Mouse (Mus musculus) midbrain, postnatal 0 days (tissue): ENCODE measurements around the gene Map6d1. TPM values are rescaled to one million over a fixed set of nuclear protein-coding genes. Genes with fewer than 3 reads are reported as not detected.

Experiments
- ATAC-seq: fragments of 200-750 bp; cut with Nextera tagmentation; 2 replicates; pipeline ENCODE4 v1.8.0; 2017; ENCODE audit warnings: moderate number of reproducible peaks, mild to moderate bottlenecking, moderate TSS enrichment, moderate library complexity; ENCODE audit not compliant: low FRiP score
- DNase-seq: peaks from one replicate; pipeline ENCODE4 v3.0.0-alpha.2; 2015; ENCODE audit warnings: low spot score
- H3K27ac ChIP-seq: fragments of 300-500 bp; sonication (generic); 2 replicates; pipeline ENCODE4 v1.5.1; 2014; ENCODE audit warnings: low read depth, mild to moderate bottlenecking, low read length, mixed read lengths
- H3K27me3 ChIP-seq: fragments of 300-500 bp; sonication (generic); 2 replicates; pipeline ENCODE4 v1.6.1; 2014; ENCODE audit warnings: low read length, control low read depth, mixed read lengths; ENCODE audit not compliant: insufficient read depth
- H3K36me3 ChIP-seq: fragments of 300-500 bp; sonication (generic); 2 replicates; pipeline ENCODE4 v1.6.1; 2014; ENCODE audit warnings: low read length, control low read depth, mixed read lengths; ENCODE audit not compliant: insufficient read depth
- H3K4me1 ChIP-seq: fragments of 300-500 bp; sonication (generic); 2 replicates; pipeline ENCODE4 v1.6.1; 2014; ENCODE audit warnings: mild to moderate bottlenecking, control low read depth, antibody characterized with exemption, low read length, mixed read lengths; ENCODE audit not compliant: insufficient read depth
- H3K4me2 ChIP-seq: fragments of 300-500 bp; sonication (generic); 2 replicates; pipeline ENCODE4 v1.6.1; 2014; ENCODE audit warnings: low read depth, mild to moderate bottlenecking, low read length, mixed read lengths; ENCODE audit not compliant: poor library complexity, severe bottlenecking
- H3K4me3 ChIP-seq: fragments of 300-500 bp; sonication (generic); 2 replicates; pipeline ENCODE4 v1.5.1; 2014; ENCODE audit warnings: low read depth, mild to moderate bottlenecking, low read length, moderate library complexity
- H3K9ac ChIP-seq: fragments of 300-500 bp; sonication (generic); replicated peaks from 2 replicates; pipeline ENCODE4 v1.6.1; 2014; ENCODE audit warnings: mild to moderate bottlenecking, low read length, moderate library complexity, mixed read lengths; ENCODE audit not compliant: poor library complexity, severe bottlenecking
- H3K9me3 ChIP-seq: fragments of 300-500 bp; sonication (generic); 2 replicates; pipeline ENCODE4 v1.6.1; 2016; ENCODE audit warnings: low read length, control low read depth
- CTCF ChIP-seq: IDR thresholded peaks from 2 replicates; pipeline ENCODE4 v1.5.1; 2016; ENCODE audit warnings: antibody characterized with exemption, mild to moderate bottlenecking
- WGBS: fragments of 180-500 bp; shearing (Covaris S2); extraction: QIAGEN DNeasy Blood & Tissue Kit; methylation state at CpG from one replicate; pipeline ENCODE4 v1.1.7; 2014; 5-methylcytosine and 5-hydroxymethylcytosine counted together
- polyA plus RNA-seq: library from polyadenylated mRNA; unstranded; fragments of >200 nt; fragmentation: Nextera tagmentation; extraction: Ambion mirVana; gene quantifications from 2 replicates; pipeline ENCODE4 v1.2.1, GENCODE M21; 2015
- total RNA-seq: library from RNA; depleted of rRNA; stranded (reverse); fragments of >200 nt; gene quantifications from 2 replicates; pipeline ENCODE4 v1.2.3, GENCODE M21; 2014; rRNA removed

The Map6d1 gene
- total and polyA plus RNA-seq, 2 experiments from 2014 or later: 3.7 to 8.6 TPM

DNA sequence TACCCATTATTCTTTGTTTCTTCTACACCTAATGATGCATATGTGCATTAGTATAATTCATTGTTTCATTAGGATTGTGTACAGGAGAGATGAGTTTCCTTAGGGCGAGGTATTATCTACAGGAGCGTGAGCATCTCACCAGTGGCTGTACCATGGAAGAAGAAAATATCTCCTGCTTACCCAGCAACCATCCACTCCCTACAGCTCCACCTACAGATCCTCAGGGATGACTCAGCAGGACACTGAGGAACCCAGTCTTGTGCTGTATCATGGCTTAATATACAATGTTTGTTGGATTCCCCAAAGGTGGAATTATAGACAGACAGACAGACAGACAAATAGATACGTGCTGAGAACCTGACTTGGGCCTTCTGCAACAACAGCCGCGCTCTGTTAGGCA lies 44.2 kb downstream of the Map6d1 start:
- Histone ChIP-seq H3K4me3 (no peak overlapping the region), H3K4me2 (no peak overlapping the region), H3K27me3 (no peaks in the 10 kb centered on the region), H3K9ac (no peak overlapping the region), H3K4me1 (no peaks in the 10 kb centered on the region), H3K27ac (no peak overlapping the region), H3K9me3 (no peaks in the 10 kb centered on the region), H3K36me3 (peaks cover 41% of the 10 kb centered on the region)
- ATAC-seq: no peak
- DNase-seq: no peak
- TF ChIP-seq CTCF: no peak
- 95% methylated on average over 5 of the region's 5 CpGs for WGBS

DNA sequence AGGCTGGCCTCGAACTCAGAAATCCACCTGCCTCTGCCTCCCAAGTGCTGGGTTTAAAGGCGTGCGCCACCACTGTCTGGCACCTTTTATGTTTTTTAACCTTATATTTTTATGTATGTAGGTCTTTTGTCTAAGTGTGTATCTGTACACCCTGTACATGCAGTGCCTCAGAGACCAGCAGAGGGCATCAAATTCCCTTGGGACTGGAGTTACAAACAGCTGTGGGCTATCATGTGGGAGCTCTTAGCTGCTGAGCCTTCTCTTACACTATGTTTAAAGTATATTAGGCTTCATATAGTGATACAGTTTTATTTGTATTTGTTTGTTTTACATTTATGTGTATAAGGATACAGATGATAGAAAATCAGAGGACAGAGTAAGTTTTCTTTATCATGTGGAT lies 45.6 kb downstream of the Map6d1 start:
- no peak overlapping the region for H3K4me3 ChIP-seq
- ATAC-seq (no peak), DNase-seq (peak; percentile 54)
- H3K4me1 ChIP-seq: no peaks in the 10 kb centered on the region
- H3K9me3 ChIP-seq: no peaks in the 10 kb centered on the region
- WGBS: 94% methylated on average over 3 of the region's 3 CpGs
- no peak overlapping the region for H3K9ac ChIP-seq
- peaks cover 43% of the 10 kb centered on the region for H3K36me3 ChIP-seq
- no peak overlapping the region for H3K27ac ChIP-seq
- no peaks in the 10 kb centered on the region for H3K27me3 ChIP-seq
- no peak overlapping the region for H3K4me2 ChIP-seq
- TF ChIP-seq CTCF: peak; percentile 62

DNA sequence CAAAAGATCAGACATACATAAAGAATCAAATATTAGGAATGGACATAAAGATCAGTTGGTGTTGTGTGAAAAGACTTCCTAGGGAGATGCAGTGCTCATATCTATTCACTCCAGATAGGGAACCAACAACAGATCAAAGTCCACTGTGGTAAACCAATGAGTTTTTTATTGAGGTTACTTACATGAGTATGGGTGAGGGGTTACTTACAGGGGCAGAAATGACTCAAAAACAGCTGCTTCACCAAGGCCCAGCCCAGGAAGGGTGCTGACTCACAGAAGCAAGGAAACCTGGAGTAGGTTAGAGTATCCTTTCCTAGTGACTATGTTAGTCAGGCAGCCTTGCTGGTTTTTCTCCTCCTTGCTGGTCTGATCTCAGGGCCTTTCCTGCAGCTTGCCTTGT lies 49.1 kb downstream of the Map6d1 start:
- ATAC-seq (no peak), DNase-seq (no peak)
- Histone ChIP-seq H3K9me3 (no peaks in the 10 kb centered on the region), H3K4me3 (no peak overlapping the region), H3K4me1 (no peaks in the 10 kb centered on the region), H3K27ac (no peak overlapping the region), H3K36me3 (peaks cover 51% of the 10 kb centered on the region), H3K4me2 (no peak overlapping the region), H3K27me3 (no peaks in the 10 kb centered on the region), H3K9ac (no peak overlapping the region)
- TF ChIP-seq CTCF: no peak

DNA sequence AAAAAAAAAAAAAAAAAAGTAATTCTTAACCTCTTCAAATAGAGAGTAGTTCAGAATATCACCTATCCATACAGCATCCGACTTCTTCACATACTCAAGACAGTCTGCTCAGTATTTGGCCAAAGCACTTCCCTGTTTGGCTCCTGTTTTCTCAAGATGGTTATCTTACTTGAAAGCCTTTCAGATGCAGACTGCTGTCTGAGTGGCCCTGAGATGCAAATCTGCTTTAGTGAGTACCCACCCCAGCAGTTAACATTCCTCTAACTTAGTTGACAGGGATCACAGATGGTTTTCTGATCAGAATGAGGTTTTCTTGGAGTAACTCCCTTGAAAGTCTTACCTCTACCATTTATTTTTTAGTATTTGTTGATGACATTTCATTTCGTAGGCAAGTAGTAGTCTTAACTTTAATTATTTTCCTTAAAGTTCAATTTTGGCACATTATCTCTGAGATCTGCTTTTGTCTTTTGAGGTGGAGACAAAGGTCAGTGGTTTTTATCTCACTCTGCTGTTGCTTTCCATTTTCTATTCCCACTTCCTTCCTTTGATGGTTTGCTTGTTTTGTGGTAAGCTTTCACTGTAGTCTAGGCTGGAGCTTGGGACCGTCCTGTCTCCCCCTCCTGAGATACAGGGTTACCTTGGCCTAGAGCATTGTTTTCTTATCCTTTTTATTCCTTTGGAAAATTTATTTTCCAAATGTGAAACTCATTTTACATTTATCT lies 49.8 kb downstream of the Map6d1 start:
- Histone ChIP-seq H3K27ac (no peak overlapping the region), H3K9me3 (no peaks in the 10 kb centered on the region), H3K27me3 (no peaks in the 10 kb centered on the region), H3K4me1 (no peaks in the 10 kb centered on the region), H3K4me3 (no peak overlapping the region), H3K4me2 (no peak overlapping the region), H3K9ac (no peak overlapping the region), H3K36me3 (peaks cover 54% of the 10 kb centered on the region)
- 91% methylated on average over 3 of the region's 3 CpGs for WGBS
- no peak for TF ChIP-seq CTCF
- ATAC-seq: no peak
- DNase-seq: no peak

DNA sequence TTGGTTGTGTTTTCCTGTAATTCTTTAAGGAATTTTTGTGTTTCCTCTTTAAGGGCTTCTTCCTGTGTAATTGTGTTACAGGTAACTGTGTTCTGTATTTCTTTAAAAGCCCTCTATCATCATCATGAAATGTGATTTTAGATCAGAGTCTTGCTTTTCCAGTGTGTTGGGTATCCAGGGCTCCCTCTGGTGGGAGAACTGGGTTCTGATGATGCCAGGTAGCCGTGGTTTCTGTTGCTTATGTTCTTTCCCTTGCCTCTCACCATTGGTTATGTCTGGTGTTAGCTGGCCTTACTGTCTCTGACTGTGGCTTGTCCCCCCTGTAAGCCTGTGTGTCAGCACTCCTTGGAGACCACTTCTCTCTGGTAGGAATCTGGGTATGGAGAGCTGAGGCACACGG lies 55.8 kb downstream of the Map6d1 start:
- Histone ChIP-seq H3K4me3 (no peak overlapping the region), H3K4me1 (no peaks in the 10 kb centered on the region), H3K4me2 (no peak overlapping the region), H3K27ac (no peak overlapping the region), H3K36me3 (peaks cover 40% of the 10 kb centered on the region), H3K9ac (no peak overlapping the region), H3K9me3 (no peaks in the 10 kb centered on the region), H3K27me3 (no peaks in the 10 kb centered on the region)
- TF ChIP-seq CTCF: peak; percentile 79
- 0 out of 2 replicates have a peak, but pooled peaks have one; percentile 20 for ATAC-seq
- WGBS: 61% methylated on average over 2 of the region's 2 CpGs
- DNase-seq: peak; percentile 37

Other genes starting within 250 kb of the Map6d1 start
- gene Klhl24, start 143.8 kb downstream of the Map6d1 start, total RNA-seq: 78.2 and 98.1 TPM in 2 replicates
- 31.1 and 36.3 TPM in 2 replicates for gene Klhl24, start 143.8 kb downstream of the Map6d1 start, polyA plus RNA-seq
- gene Yeats2, start 100.3 kb downstream of the Map6d1 start, total RNA-seq: 43.0 and 43.2 TPM in 2 replicates
- 9.9 and 11.3 TPM in 2 replicates for gene Yeats2, start 100.3 kb downstream of the Map6d1 start, polyA plus RNA-seq
- gene Parl, start 61.0 kb upstream of the Map6d1 start, total RNA-seq: 31.8 and 104 TPM in 2 replicates
- 81.8 and 82.3 TPM in 2 replicates for gene Parl, start 61.0 kb upstream of the Map6d1 start, polyA plus RNA-seq
- gene Cyp2ab1, start 84.0 kb upstream of the Map6d1 start, total RNA-seq: not detected in 2 replicates
- not detected in 2 replicates for gene Cyp2ab1, start 84.0 kb upstream of the Map6d1 start, polyA plus RNA-seq
- 68.7 and 90.1 TPM in 2 replicates for gene Abcc5, start 185.0 kb upstream of the Map6d1 start, total RNA-seq
- 98.7 and 110 TPM in 2 replicates for gene Abcc5, start 185.0 kb upstream of the Map6d1 start, polyA plus RNA-seq